Mouse (Mus musculus): ENCODE measurements at regions not wholly inside any gene's neighbourhood (a gene's known extent, or its start where the extent isn't known, plus 50 kb on each side); places are given as distances from the start of the nearest gene placed in this dataset.
A peak's percentile ranks its signal among the peaks of the same experiment; 100 is the strongest.

GRCm38 (mm10) chr9:74758025-74758424, 103.7 kb upstream of the Onecut1 start:
- no peaks in the 10 kb centered on the region; the same call in 1 of the 2 replicates for H3K9me3 ChIP-seq (ENCODE audit: control insufficient read depth, low read length)

GRCm38 (mm10) chr9:74758876-74759275, 102.8 kb upstream of the Onecut1 start:
- ATAC-seq (replicated peaks; ENCODE audit: low FRiP score) (no peak), DNase-seq (ENCODE audit: low spot score) (no peak)
- Histone ChIP-seq H3K4me1 (replicated peaks; ENCODE audit: control insufficient read depth, insufficient read depth, low read length) (no peaks in the 10 kb centered on the region), H3K4me3 (ENCODE audit: low read depth, low read length) (no peak overlapping the region), H3K9ac (ENCODE audit: low read length) (no peak overlapping the region), H3K27ac (ENCODE audit: low read depth, low read length) (no peak overlapping the region), H3K4me2 (ENCODE audit: low read depth, low read length, severe bottlenecking) (no peak overlapping the region), H3K36me3 (ENCODE audit: control insufficient read depth, insufficient read depth, low read length) (no peaks in the 10 kb centered on the region), H3K9me3 (ENCODE audit: control insufficient read depth, low read length) (no peaks in the 10 kb centered on the region; the same call in 1 of the 2 replicates), H3K27me3 (ENCODE audit: control insufficient read depth, insufficient read depth, low read length) (no peaks in the 10 kb centered on the region)
- 89% methylated on average over 4 of the region's 4 CpGs for WGBS

More at GRCm38 (mm10) chr9:74758025-74758424, 103.7 kb upstream of the Onecut1 start:
- no peak overlapping the region for H3K4me3 ChIP-seq (ENCODE audit: low read depth, low read length)
- no peaks in the 10 kb centered on the region for H3K4me1 ChIP-seq (replicated peaks; ENCODE audit: control insufficient read depth, insufficient read depth, low read length)
- no peak overlapping the region for H3K9ac ChIP-seq (ENCODE audit: low read length)
- no peaks in the 10 kb centered on the region for H3K36me3 ChIP-seq (ENCODE audit: control insufficient read depth, insufficient read depth, low read length)
- no peak for ATAC-seq (replicated peaks; ENCODE audit: low FRiP score)
- H3K27ac ChIP-seq (ENCODE audit: low read depth, low read length) = no peak overlapping the region
- DNase-seq (ENCODE audit: low spot score) = no peak
- WGBS = 69% methylated on average over 3 of the region's 3 CpGs
- no peak overlapping the region for H3K4me2 ChIP-seq (ENCODE audit: low read depth, low read length, severe bottlenecking)
- H3K27me3 ChIP-seq (ENCODE audit: control insufficient read depth, insufficient read depth, low read length) = no peaks in the 10 kb centered on the region

DNA sequence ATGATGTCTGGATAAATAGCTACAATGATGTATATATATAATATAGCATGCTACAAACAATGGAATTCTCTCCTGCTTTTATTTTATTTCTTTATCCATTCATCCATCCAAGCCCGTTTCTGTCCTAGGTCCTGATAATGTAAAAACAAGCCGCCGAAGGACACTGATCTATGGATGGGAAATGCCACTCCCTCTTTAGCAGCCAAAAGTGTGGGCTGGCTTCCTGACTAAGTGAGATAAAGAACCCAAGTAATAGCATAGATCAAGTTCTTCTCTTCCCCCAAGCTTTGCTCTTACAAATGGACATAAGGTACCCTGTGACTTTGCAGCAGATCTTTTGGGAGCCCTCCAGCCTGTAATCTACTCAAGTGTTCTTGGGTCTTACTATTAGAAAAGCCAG, 81.3 kb upstream of the Onecut1 start:
- no peak overlapping the region for H3K9ac ChIP-seq (ENCODE audit: low read length)
- no peaks in the 10 kb centered on the region for H3K9me3 ChIP-seq (ENCODE audit: control insufficient read depth, low read length)
- no peak for ATAC-seq (replicated peaks; ENCODE audit: low FRiP score)
- WGBS = 82% methylated on average over 3 of the region's 3 CpGs
- H3K27ac ChIP-seq (ENCODE audit: low read depth, low read length) = no peak overlapping the region
- H3K4me1 ChIP-seq (replicated peaks; ENCODE audit: control insufficient read depth, insufficient read depth, low read length) = no peaks in the 10 kb centered on the region
- H3K4me2 ChIP-seq (ENCODE audit: low read depth, low read length, severe bottlenecking) = no peak overlapping the region
- no peaks in the 10 kb centered on the region for H3K27me3 ChIP-seq (ENCODE audit: control insufficient read depth, insufficient read depth, low read length)
- no peak for DNase-seq (ENCODE audit: low spot score)
- no peak overlapping the region for H3K4me3 ChIP-seq (ENCODE audit: low read depth, low read length)
- no peaks in the 10 kb centered on the region for H3K36me3 ChIP-seq (ENCODE audit: control insufficient read depth, insufficient read depth, low read length)

DNA sequence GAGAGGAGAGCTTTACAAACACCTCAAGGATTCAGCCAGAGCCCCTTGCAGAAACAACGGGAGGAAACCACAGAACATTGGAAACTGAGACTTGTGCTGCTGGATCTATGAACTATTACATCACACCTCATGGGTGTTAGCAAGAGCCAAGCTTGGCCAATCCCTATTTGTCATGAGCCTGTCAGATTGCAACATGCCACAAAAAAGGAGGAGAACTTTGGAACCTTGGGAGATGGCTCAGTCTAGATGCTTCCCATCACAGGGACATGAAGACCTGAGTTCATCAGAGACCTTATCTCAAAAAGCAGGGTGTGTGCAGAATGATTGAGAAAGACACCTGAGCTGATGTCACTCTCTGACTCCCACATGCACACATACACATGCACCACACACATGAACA, 68.3 kb upstream of the Onecut1 start:
- Histone ChIP-seq H3K9ac (ENCODE audit: low read length) (no peak overlapping the region), H3K4me3 (ENCODE audit: low read depth, low read length) (no peak overlapping the region), H3K9me3 (ENCODE audit: control insufficient read depth, low read length) (no peaks in the 10 kb centered on the region), H3K27me3 (ENCODE audit: control insufficient read depth, insufficient read depth, low read length) (no peaks in the 10 kb centered on the region), H3K4me2 (ENCODE audit: low read depth, low read length, severe bottlenecking) (no peak overlapping the region), H3K36me3 (ENCODE audit: control insufficient read depth, insufficient read depth, low read length) (no peaks in the 10 kb centered on the region), H3K27ac (ENCODE audit: low read depth, low read length) (no peak overlapping the region), H3K4me1 (replicated peaks; ENCODE audit: control insufficient read depth, insufficient read depth, low read length) (no peaks in the 10 kb centered on the region)
- 83% methylated on average over 1 of the region's 1 CpGs for WGBS
- DNase-seq (ENCODE audit: low spot score) = no peak
- ATAC-seq (replicated peaks; ENCODE audit: low FRiP score) = no peak

DNA sequence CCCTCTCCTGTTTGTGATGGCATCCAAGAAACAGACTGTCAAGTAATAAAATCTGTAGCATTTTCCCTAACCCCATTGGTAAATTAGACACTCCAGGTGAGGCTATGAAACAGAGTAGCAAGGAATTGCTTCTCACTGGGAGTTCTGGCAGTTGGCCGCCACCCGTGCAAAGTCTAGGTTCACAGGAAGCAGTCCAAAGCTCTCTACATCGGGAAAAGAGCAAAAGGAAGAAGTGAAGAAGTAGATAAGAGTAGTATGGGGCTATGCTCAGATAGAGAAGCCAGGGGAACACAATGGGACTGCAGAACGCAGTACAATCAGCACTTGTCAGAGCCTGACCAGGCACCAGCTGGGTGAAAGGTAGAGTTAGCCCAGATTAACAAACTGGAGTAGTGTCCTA, 65.7 kb upstream of the Onecut1 start:
- H3K4me2 ChIP-seq (ENCODE audit: low read depth, low read length, severe bottlenecking) = no peak overlapping the region
- H3K27me3 ChIP-seq (ENCODE audit: control insufficient read depth, insufficient read depth, low read length) = no peaks in the 10 kb centered on the region
- ATAC-seq (replicated peaks; ENCODE audit: low FRiP score) (no peak), DNase-seq (ENCODE audit: low spot score) (no peak)
- H3K9me3 ChIP-seq (ENCODE audit: control insufficient read depth, low read length) = no peaks in the 10 kb centered on the region
- no peaks in the 10 kb centered on the region for H3K4me1 ChIP-seq (replicated peaks; ENCODE audit: control insufficient read depth, insufficient read depth, low read length)
- H3K27ac ChIP-seq (ENCODE audit: low read depth, low read length) = no peak overlapping the region
- H3K9ac ChIP-seq (ENCODE audit: low read length) = no peak overlapping the region
- no peak overlapping the region for H3K4me3 ChIP-seq (ENCODE audit: low read depth, low read length)
- no peaks in the 10 kb centered on the region for H3K36me3 ChIP-seq (ENCODE audit: control insufficient read depth, insufficient read depth, low read length)
- WGBS = 84% methylated on average over 4 of the region's 4 CpGs

DNA sequence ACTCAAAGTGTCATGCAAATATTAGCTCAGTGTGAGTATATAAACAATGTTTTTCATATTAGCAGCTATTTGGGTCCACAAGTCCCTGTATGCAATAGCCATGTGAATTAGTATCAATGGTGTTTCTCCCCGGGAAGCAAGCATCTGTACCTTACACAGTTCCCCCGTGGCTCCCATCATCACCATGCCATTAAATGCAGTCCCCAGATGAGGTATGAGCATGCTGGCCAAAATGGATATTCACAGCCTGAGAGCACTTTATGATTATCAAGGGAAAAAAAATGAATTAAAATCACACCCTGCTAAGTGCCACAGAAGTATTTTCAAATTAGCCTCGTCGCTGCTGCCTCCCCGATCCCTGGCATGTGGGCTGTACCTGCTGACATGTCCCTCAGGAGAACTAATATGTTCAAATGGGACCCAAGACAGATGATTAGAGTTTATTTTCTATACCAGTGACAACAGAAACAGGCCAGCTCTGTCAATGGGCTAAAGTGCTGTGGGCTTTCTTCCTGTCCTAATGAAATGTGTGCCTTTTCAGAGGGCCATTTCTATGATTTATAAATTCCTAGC, 64.4 kb upstream of the Onecut1 start:
- no peak overlapping the region for H3K4me2 ChIP-seq (ENCODE audit: low read depth, low read length, severe bottlenecking)
- ATAC-seq (replicated peaks; ENCODE audit: low FRiP score) (no peak), DNase-seq (ENCODE audit: low spot score) (no peak)
- no peak overlapping the region for H3K27ac ChIP-seq (ENCODE audit: low read depth, low read length)
- H3K4me1 ChIP-seq (replicated peaks; ENCODE audit: control insufficient read depth, insufficient read depth, low read length) = no peaks in the 10 kb centered on the region
- H3K9ac ChIP-seq (ENCODE audit: low read length) = no peak overlapping the region
- H3K27me3 ChIP-seq (ENCODE audit: control insufficient read depth, insufficient read depth, low read length) = no peaks in the 10 kb centered on the region
- WGBS = 83% methylated on average over 5 of the region's 5 CpGs
- no peaks in the 10 kb centered on the region for H3K36me3 ChIP-seq (ENCODE audit: control insufficient read depth, insufficient read depth, low read length)
- no peak overlapping the region for H3K4me3 ChIP-seq (ENCODE audit: low read depth, low read length)
- no peaks in the 10 kb centered on the region for H3K9me3 ChIP-seq (ENCODE audit: control insufficient read depth, low read length)

DNA sequence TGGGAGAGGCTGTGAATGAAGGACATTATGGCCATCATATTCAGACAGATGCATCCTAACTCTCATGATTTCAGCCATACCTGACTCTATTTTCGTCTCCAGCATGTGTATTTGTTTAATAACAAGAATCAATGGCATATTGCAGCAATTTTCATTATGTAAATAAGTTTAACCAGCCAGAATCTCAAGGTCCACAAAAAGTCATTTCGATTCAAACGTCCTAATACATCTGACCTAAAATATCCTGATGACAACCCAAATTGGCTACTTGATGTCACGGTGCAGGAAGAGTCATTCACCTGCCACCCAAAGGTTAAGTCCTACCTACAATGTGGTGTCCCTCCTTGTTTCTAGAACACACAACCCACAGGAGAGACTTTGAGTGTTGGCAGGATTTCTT, 60.6 kb upstream of the Onecut1 start:
- H3K4me3 ChIP-seq (ENCODE audit: low read depth, low read length) = no peak overlapping the region
- H3K4me1 ChIP-seq (replicated peaks; ENCODE audit: control insufficient read depth, insufficient read depth, low read length) = no peaks in the 10 kb centered on the region
- H3K27me3 ChIP-seq (ENCODE audit: control insufficient read depth, insufficient read depth, low read length) = no peaks in the 10 kb centered on the region
- H3K27ac ChIP-seq (ENCODE audit: low read depth, low read length) = no peak overlapping the region
- WGBS = 81% methylated on average over 4 of the region's 4 CpGs
- H3K9me3 ChIP-seq (ENCODE audit: control insufficient read depth, low read length) = no peaks in the 10 kb centered on the region
- no peak for DNase-seq (ENCODE audit: low spot score)
- H3K4me2 ChIP-seq (ENCODE audit: low read depth, low read length, severe bottlenecking) = no peak overlapping the region
- no peak for ATAC-seq (replicated peaks; ENCODE audit: low FRiP score)
- no peaks in the 10 kb centered on the region for H3K36me3 ChIP-seq (ENCODE audit: control insufficient read depth, insufficient read depth, low read length)
- no peak overlapping the region for H3K9ac ChIP-seq (ENCODE audit: low read length)

DNA sequence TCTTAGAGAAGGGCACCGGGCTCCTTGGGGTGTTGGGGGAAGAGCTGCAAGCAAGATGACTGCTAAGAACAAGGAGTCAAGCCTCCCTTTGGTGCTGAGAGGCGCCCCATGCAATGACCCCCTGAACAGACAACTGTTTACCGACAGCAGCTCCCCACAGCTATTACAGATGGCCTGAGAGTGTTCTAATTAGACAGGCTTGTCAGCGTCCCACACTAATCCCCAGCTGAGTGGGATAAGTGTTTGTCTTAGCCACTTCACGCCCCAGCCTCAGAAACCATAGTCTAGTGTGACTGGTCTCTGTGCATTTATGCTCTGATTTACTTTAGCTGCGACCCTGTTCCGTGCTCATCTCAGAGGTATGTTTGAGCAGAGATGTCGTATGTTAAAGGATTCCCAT, 50.3 kb upstream of the Onecut1 start:
- Histone ChIP-seq H3K36me3 (ENCODE audit: control insufficient read depth, insufficient read depth, low read length) (no peaks in the 10 kb centered on the region), H3K27ac (ENCODE audit: low read depth, low read length) (no peak overlapping the region), H3K4me3 (ENCODE audit: low read depth, low read length) (no peak overlapping the region), H3K4me1 (replicated peaks; ENCODE audit: control insufficient read depth, insufficient read depth, low read length) (peaks cover 5% of the 10 kb centered on the region; the same call in 1 of the 2 replicates), H3K9me3 (ENCODE audit: control insufficient read depth, low read length) (no peaks in the 10 kb centered on the region), H3K27me3 (ENCODE audit: control insufficient read depth, insufficient read depth, low read length) (peaks cover 2% of the 10 kb centered on the region; the same call in 1 of the 2 replicates), H3K4me2 (ENCODE audit: low read depth, low read length, severe bottlenecking) (0 out of 2 replicates have a peak overlapping the region, but pooled peaks have one; percentile 15), H3K9ac (ENCODE audit: low read length) (no peak overlapping the region)
- DNase-seq (ENCODE audit: low spot score) (no peak), ATAC-seq (replicated peaks; ENCODE audit: low FRiP score) (0 out of 2 replicates have a peak, but pooled peaks have one; percentile 56)
- 9% methylated on average over 8 of the region's 8 CpGs for WGBS

Data from forebrain, embryonic 11.5 days (tissue).